Mouse (Mus musculus): ENCODE measurements around the gene Syn3. TPM values are rescaled to one million over a fixed set of nuclear protein-coding genes. Genes with fewer than 3 reads are reported as not detected.

Syn3 gene
- polyA plus RNA-seq, 1 experiment: 0.84 TPM

DNA sequence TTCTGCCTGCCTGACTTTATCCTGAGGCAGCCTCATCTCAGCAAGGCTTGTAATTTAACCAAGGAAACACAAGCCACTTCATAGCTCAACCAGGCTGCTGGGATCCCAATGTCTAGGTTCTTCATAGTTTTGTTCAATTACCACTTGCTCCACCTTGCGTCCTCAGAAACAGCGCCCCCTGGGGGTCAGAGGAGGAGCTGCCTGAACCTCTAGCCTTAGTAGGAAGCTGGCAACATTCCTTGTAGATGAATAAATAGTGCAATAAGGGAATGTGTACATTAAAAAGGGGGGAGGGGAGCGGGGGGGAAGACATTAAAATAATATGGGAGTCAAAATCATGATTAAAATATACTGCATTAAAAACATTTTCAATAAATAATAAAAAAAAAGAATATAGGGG, 14.7 kb downstream of the Syn3 start:
- WGBS: 45% methylated on average over 3 of the region's 3 CpGs

GRCm38 (mm10) chr10:86482496-86482895, 16.2 kb downstream of the Syn3 start:
- no peak overlapping the region for H3K4me3 ChIP-seq (ENCODE audit: control insufficient read depth, insufficient read depth, low read length)
- no peaks in the 10 kb centered on the region for H3K4me1 ChIP-seq (replicated peaks; ENCODE audit: control insufficient read depth, insufficient read depth, low read length)
- no peak for TF ChIP-seq CTCF (IDR thresholded peaks at IDR 0.05; ENCODE audit: borderline replicate concordance, control insufficient read depth, extremely low read depth, insufficient read depth, low read length, poor library complexity)
- TF ChIP-seq POLR2A (IDR thresholded peaks at IDR 0.05; ENCODE audit: control insufficient read depth, extremely low read depth, insufficient read depth, low read length, poor library complexity): no peak
- DNase-seq: no peak
- H3K27ac ChIP-seq (ENCODE audit: control insufficient read depth, insufficient read depth, low read length): no peak overlapping the region
- no peaks in the 10 kb centered on the region for H3K27me3 ChIP-seq (ENCODE audit: control insufficient read depth, insufficient read depth, low read length)
- 94% methylated on average over 1 of the region's 1 CpGs for whole genome bisulfite sequencing
- no peaks in the 10 kb centered on the region for H3K36me3 ChIP-seq (ENCODE audit: control insufficient read depth, insufficient read depth, low read length)

More for the DNA sequence above, 14.7 kb downstream of the Syn3 start:
- TF ChIP-seq POLR2A (IDR thresholded peaks at IDR 0.05; ENCODE audit: control insufficient read depth, extremely low read depth, insufficient read depth, low read length, poor library complexity): no peak
- no peak overlapping the region for H3K4me3 ChIP-seq (ENCODE audit: control insufficient read depth, insufficient read depth, low read length)
- no peak overlapping the region for H3K27ac ChIP-seq (ENCODE audit: control insufficient read depth, insufficient read depth, low read length)
- H3K27me3 ChIP-seq (ENCODE audit: control insufficient read depth, insufficient read depth, low read length): no peaks in the 10 kb centered on the region
- peak; percentile 30 for DNase-seq
- H3K4me1 ChIP-seq (replicated peaks; ENCODE audit: control insufficient read depth, insufficient read depth, low read length): no peaks in the 10 kb centered on the region
- H3K36me3 ChIP-seq (ENCODE audit: control insufficient read depth, insufficient read depth, low read length): no peaks in the 10 kb centered on the region

- no peak for DNase-seq
- Histone ChIP-seq H3K27me3 (ENCODE audit: control insufficient read depth, insufficient read depth, low read length) (no peaks in the 10 kb centered on the region), H3K36me3 (ENCODE audit: control insufficient read depth, insufficient read depth, low read length) (no peaks in the 10 kb centered on the region), H3K4me3 (ENCODE audit: control insufficient read depth, insufficient read depth, low read length) (no peak overlapping the region), H3K27ac (ENCODE audit: control insufficient read depth, insufficient read depth, low read length) (no peak overlapping the region), H3K4me1 (replicated peaks; ENCODE audit: control insufficient read depth, insufficient read depth, low read length) (no peaks in the 10 kb centered on the region)
- WGBS: 95% methylated on average over 6 of the region's 6 CpGs
- TF ChIP-seq CTCF (IDR thresholded peaks at IDR 0.05; ENCODE audit: borderline replicate concordance, control insufficient read depth, extremely low read depth, insufficient read depth, low read length, poor library complexity) (no peak), POLR2A (IDR thresholded peaks at IDR 0.05; ENCODE audit: control insufficient read depth, extremely low read depth, insufficient read depth, low read length, poor library complexity) (no peak)
Observed at GRCm38 (mm10) chr10:86480711-86481110, 18.0 kb downstream of the Syn3 start.

GRCm38 (mm10) chr10:86479718-86480121, 19.0 kb downstream of the Syn3 start:
- DNase-seq: no peak
- H3K27ac ChIP-seq (ENCODE audit: control insufficient read depth, insufficient read depth, low read length): no peak overlapping the region
- no peak for TF ChIP-seq CTCF (IDR thresholded peaks at IDR 0.05; ENCODE audit: borderline replicate concordance, control insufficient read depth, extremely low read depth, insufficient read depth, low read length, poor library complexity)
- TF ChIP-seq POLR2A (IDR thresholded peaks at IDR 0.05; ENCODE audit: control insufficient read depth, extremely low read depth, insufficient read depth, low read length, poor library complexity): no peak
- no peaks in the 10 kb centered on the region for H3K27me3 ChIP-seq (ENCODE audit: control insufficient read depth, insufficient read depth, low read length)
- WGBS: 76% methylated on average over 4 of the region's 4 CpGs
- H3K4me3 ChIP-seq (ENCODE audit: control insufficient read depth, insufficient read depth, low read length): no peak overlapping the region
- H3K4me1 ChIP-seq (replicated peaks; ENCODE audit: control insufficient read depth, insufficient read depth, low read length): no peaks in the 10 kb centered on the region
- no peaks in the 10 kb centered on the region for H3K36me3 ChIP-seq (ENCODE audit: control insufficient read depth, insufficient read depth, low read length)

DNA sequence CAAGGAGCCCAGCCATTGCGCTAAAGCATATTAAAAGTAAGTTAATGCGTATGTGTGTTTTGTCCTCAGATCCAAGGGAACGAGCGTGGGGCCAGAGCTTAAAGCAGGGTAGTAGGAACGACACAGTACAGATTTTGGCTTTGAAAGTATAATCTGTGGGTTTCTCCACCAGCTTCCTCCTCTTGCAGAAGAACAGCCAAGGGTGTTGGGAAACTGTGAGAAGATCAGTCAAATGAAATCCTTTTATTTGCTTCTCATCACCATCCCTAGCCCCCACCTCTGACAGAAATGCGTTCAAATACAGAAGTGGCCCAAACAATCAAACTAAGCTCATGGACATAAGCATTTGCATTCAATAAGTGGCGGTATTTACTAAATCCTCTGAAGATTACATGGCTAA, 22.0 kb downstream of the Syn3 start:
- WGBS: 81% methylated on average over 7 of the region's 7 CpGs
- Histone ChIP-seq H3K4me1 (replicated peaks; ENCODE audit: control insufficient read depth, insufficient read depth, low read length) (no peaks in the 10 kb centered on the region), H3K27me3 (ENCODE audit: control insufficient read depth, insufficient read depth, low read length) (no peaks in the 10 kb centered on the region), H3K27ac (ENCODE audit: control insufficient read depth, insufficient read depth, low read length) (no peak overlapping the region), H3K4me3 (ENCODE audit: control insufficient read depth, insufficient read depth, low read length) (no peak overlapping the region), H3K36me3 (ENCODE audit: control insufficient read depth, insufficient read depth, low read length) (no peaks in the 10 kb centered on the region)
- TF ChIP-seq POLR2A (IDR thresholded peaks at IDR 0.05; ENCODE audit: control insufficient read depth, extremely low read depth, insufficient read depth, low read length, poor library complexity) (no peak), CTCF (IDR thresholded peaks at IDR 0.05; ENCODE audit: borderline replicate concordance, control insufficient read depth, extremely low read depth, insufficient read depth, low read length, poor library complexity) (no peak)
- DNase-seq: no peak

DNA sequence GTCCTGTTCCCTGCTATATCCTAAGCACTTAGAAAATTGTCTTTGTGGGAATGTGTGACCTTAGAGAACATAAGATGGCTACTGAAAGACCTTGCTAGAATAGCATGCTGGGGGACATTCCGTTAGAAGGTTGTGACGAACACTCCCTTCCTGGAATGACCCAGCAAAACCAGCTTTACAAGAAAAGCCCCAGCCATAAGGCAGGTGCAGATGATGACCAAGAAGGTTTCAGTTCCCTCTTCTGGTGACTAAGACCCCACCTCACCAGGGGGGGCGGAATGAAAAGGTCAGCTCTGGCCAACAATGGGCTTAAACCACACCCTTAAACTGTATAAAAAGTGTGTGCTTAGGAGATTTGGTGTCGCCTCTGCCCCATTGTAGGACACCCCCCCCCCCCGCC, 23.4 kb downstream of the Syn3 start:
- 73% methylated on average over 5 of the region's 5 CpGs for WGBS
- Histone ChIP-seq H3K36me3 (ENCODE audit: control insufficient read depth, insufficient read depth, low read length) (no peaks in the 10 kb centered on the region), H3K4me1 (replicated peaks; ENCODE audit: control insufficient read depth, insufficient read depth, low read length) (no peaks in the 10 kb centered on the region), H3K27ac (ENCODE audit: control insufficient read depth, insufficient read depth, low read length) (no peak overlapping the region), H3K4me3 (ENCODE audit: control insufficient read depth, insufficient read depth, low read length) (no peak overlapping the region), H3K27me3 (ENCODE audit: control insufficient read depth, insufficient read depth, low read length) (no peaks in the 10 kb centered on the region)
- no peak for DNase-seq
- no peak for TF ChIP-seq CTCF (IDR thresholded peaks at IDR 0.05; ENCODE audit: borderline replicate concordance, control insufficient read depth, extremely low read depth, insufficient read depth, low read length, poor library complexity)
- no peak for TF ChIP-seq POLR2A (IDR thresholded peaks at IDR 0.05; ENCODE audit: control insufficient read depth, extremely low read depth, insufficient read depth, low read length, poor library complexity)

Measured in thymus, adult 2 months (tissue).